Mouse (Mus musculus): ENCODE data around the gene Vps45.
"Not testable (repeated sequence)": the region's sequence is repeated elsewhere in the genome, so short reads cannot be mapped to it uniquely, and the experiment has no call there.

The Vps45 gene

DNA sequence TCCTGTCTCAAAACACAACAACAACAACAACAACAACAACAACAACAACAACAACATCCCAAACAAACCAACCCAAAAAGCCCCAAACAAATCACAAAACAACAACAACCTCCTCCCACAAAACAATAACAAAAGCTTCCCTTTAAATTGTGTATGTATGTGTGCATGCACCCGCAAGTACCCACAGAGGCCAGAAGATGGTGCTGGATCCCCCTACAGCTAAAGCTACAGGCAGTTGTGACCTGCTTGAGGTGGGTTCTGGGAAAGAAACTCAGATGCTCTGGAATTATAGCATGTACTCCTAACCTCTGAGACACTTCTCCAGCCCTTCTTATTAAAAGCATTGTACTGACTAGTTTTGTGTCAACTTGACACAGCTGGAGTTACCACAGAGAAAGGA is 22.7 kb upstream of the Vps45 start:
- peak in 1 of 2 experiments; percentile 27 for DNase-seq (ENCODE audit: low read depth in 2 of 2, low spot score in 2 of 2)

DNA sequence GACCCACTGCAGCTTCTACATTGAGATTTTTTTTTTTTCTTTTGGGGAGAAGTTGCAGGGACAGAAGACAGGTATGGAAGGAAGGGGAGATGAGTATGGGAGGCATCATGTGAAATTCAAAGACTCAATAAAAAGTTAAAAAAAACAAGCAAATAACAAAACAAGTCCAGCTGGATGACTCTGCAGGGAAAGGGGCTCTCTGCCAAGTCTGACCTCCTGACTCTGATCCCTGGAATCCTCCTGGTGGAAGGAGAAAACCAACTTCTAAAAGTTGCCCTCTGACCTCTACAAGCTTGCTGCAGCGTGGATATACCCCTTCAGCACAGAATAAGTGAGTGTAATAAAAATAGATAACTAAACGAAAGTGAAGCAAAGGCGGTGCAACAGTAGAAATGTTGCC is 20.4 kb upstream of the Vps45 start:
- no peak for DNase-seq (ENCODE audit: low read depth in 2 of 2, low spot score in 2 of 2)

DNA sequence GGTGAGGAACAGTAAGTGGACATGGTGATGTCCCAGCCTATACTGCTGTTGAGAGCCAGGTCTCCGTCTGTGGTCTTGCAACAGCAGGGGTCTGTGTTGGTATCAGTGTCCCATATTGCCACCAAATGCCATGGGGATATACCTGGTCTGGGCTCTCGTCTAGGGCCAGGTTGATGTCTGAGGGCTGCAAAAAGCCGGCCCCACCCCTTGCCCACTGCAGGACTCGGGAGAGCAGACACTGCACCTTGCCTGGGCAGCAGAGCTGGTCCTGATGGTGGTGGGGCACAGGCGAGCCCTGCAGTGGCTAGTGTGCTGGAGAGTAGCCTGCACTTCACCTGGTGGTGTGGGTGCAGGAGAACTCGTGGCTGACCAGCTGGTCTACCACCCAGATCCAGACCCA is 19.8 kb upstream of the Vps45 start:
- no peak for DNase-seq (ENCODE audit: low read depth in 2 of 2, low spot score in 2 of 2)

DNA sequence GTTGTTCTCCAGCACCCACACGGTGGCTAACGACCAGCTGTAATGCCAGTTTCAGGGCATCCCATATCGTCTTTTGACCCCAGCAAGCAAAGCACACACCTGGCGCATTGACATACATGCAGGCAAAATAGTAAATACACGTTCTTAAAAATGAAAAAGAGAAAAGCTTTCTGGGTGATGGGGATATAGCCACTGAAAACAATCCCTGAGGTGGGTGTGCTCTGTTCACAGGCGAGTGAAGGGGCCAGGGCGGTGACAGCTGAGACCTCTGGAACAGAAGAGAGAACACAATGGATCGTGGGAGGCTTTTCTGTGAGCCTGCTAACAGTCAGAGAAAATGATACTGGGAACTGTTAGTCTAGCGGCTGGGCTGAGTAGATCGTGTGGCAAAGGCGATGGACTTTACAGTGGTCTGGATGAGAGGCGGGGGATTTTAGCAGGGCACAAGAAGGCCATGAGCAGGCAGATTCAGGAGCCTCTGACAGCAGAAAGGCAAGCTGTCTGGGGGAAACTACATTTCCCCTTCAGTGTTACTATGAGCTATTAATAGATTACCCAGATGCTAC is 14.7 kb upstream of the Vps45 start:
- DNase-seq (ENCODE audit: low read depth in 2 of 2, low spot score in 2 of 2): no peak

DNA sequence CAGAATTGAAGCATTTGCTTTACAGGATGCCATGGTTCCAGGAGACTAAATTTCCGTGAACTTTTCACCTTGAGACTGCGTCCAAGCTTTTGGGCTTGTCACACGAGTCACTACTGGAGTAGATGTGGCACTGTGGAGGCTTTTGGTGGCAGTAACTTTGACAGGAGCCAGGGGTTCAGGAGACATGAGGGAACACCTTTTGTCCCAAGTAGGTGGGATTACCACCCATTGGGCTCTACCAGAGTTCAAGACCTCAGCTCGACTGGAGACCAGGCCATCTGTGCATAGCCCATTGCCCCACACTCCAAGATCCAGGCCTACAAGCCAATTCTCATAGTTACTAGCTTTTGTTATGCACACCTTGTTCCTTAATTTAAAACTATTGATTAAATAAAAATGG is 12.0 kb upstream of the Vps45 start:
- DNase-seq (ENCODE audit: low read depth in 2 of 2, low spot score in 2 of 2): no peak

DNA sequence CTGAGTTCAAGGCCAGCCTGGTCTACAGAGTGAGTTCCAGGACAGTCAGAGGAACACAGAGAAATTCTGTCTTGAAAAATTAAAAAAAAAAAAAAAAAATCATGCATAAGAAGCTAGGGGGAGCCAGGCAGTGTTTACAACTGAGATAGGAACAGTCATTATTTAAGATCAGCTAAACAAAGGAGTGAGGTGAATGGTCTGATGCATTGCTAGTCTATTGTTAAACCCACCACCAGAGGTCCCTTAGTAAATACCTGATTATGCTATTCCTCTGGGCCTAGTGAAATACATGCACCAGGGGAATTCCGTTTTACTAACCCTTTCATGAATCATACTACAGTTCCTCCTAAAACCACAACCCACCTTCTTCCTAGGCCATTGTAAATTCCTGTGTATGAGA is 11.3 kb upstream of the Vps45 start:
- no peak for DNase-seq (ENCODE audit: low read depth in 2 of 2, low spot score in 2 of 2)

DNA sequence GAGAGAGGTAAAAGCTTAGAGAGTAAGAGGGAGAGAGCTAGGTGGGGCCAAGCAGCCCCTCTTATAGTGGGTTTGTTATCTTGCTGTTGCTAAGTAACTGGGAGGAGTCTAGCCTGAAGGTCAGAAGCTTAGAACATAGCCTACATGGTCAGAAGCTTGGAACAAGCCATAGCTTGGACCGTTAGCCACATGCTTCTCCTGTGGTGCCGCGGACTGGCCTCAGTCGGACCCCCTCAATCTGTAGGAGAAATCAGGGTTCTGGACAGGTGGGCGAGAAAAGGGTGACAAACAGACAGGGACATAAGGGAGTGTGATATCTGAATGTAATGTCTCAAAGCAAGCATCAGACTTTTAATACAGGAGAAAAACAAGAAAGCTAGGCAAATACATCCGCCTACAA is 10.8 kb upstream of the Vps45 start:
- no peak for DNase-seq (ENCODE audit: low read depth in 2 of 2, low spot score in 2 of 2)

DNA sequence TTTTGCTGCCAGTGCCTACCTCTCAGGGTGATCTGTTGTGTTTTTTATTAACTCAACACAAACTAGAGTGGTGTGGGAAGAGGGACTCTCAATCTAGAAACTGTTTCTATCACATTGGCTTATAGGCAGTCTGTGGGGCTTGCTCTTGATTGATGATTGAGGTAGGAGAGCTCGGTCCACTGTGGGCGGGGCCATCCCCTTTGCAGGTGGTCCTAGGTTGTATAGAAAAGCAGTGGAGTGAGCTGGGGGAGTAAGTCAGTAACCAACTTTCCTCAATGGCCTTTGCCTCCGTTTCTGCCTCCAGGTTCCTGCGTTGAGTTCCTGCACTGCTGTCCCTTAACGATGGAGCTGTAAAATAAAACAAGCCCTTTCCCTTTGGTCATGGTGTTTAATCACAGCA is 8.5 kb upstream of the Vps45 start:
- no peak for DNase-seq (ENCODE audit: low read depth in 2 of 2, low spot score in 2 of 2)

DNA sequence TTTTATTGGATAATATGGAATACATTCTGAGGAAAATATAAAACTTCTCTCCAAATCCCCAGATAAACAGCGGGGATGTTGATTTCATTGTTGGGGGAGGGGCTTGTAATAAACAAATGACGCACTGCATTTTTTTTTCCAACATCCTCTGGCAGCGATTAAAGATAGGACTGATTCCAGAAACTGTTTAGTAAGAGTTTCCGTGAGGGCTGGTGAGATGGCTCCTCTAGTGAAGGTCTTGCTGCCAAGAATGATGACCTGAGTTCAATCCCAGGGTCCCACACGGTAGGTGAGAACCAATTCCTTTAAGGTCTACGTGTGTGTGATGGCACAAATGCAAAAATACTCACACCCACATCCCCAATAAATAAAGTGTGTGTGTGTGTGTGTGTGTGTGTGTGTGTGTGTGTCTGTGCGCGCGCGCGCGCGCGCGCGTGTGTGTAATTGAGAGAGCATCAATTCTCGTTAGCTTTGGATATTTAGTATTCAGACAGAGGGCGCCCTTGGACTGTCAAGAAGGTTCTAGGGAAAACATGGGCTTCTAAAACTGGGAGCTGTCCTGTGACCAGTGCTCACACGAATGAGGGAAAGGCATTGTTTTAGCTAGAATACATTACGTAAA is 7.6 kb upstream of the Vps45 start:
- peak in 1 of 2 experiments; percentile 17 for DNase-seq (ENCODE audit: low read depth in 2 of 2, low spot score in 2 of 2)

DNA sequence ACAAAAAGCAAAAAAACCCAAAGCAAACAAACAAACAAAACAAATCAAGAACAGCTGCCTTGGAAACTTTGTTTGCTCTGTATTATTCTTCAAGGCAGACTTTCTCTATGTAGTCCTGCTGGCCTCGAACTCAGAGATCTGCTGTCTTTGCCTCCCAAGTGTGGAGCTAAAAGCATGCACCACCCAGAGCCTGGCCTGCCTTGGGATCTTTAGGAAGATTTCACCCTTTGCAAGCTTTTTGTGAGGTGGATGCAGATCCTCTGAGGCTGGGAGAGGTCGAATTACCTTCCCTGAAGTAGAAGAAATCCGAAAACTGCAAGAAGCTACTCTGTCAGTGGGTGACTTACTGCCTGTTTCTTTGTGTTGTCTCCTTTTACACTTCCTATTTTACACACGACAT is 6.9 kb upstream of the Vps45 start:
- no peak for DNase-seq (ENCODE audit: low read depth in 2 of 2, low spot score in 2 of 2)

DNA sequence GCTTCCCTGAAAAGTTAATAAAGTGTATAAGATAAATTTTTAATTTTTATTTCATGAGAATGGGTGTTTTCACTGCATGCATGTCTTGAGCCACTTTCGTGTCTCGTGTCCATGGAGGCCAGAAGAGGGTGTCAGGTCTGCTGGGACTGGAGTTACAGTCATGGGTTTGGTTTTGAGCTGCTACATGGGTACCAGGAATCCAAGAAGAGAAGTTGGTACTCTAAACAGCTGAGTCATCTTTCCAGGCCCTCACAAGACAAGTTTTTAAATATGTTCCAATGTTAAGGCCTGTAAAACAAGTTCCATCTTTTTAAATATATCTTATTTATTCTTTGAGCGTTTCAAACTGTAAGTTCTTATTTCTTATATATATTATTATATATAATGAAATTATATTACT is 6.0 kb upstream of the Vps45 start:
- DNase-seq (ENCODE audit: low read depth in 2 of 2, low spot score in 2 of 2): no peak

DNA sequence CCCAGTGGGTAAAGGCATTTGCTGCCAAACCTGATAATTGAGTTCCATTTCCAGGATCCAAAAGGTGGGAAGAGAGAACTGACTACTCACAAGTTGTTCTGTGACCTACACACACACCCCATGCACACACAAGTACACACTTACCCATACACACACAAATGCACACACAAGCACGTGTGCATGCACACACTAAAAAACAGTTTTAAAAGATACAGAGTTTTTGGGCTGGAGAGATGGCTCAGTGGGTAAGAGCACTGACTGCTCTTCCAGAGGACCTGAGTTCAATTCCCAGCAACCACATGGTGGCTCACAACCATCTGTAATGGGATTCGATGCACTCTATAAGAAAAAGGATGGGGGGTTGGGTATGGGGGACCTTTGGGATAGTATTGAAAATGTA is 5.0 kb upstream of the Vps45 start:
- DNase-seq (ENCODE audit: low read depth in 2 of 2, low spot score in 2 of 2): no peak

DNA sequence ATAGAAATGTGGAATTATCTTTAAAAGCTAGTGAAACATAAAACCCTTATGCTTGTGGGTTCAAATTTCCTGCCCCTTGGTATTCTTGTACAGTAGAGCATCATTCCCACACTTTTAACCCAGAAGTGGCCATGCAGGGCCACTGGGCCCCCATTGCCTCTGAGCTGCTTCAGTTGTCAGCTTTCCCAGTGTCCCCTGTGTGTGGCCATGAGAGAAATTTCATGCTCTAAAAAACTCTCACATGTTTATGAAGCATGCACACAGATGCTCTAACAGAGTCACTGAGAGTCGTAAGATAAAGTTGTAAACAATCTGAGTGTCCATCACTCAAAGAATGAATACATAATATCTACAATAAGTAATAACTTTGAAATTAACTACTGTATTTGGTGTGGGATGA is 1.9 kb upstream of the Vps45 start:
- no peak for DNase-seq (ENCODE audit: low read depth in 2 of 2, low spot score in 2 of 2)

DNA sequence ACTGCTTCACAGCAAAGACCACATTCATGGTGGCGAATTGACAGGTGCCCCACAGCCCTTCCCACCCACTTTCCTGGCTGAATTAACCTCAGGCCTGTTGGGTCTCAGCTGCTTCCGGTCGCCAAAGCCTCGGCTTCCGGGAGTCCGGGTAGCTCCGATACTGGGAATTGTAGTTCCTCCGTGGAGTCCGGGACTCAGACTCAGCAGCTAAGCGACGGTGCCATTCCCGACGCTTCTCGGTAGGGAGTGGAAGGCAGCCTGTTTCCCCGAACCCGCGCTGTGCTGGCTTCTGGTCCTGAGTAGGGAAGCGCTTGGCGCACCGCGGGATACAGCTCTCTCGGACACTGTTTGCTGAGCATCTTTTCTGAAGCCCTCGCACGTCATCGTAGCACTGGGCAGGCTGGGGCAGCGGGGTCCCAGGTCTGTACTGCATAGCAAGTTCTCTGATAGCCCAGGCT is 490 bp downstream of the Vps45 start:
- peak; percentile 68 to 72 for DNase-seq (ENCODE audit: low read depth in 2 of 2, low spot score in 2 of 2)

DNA sequence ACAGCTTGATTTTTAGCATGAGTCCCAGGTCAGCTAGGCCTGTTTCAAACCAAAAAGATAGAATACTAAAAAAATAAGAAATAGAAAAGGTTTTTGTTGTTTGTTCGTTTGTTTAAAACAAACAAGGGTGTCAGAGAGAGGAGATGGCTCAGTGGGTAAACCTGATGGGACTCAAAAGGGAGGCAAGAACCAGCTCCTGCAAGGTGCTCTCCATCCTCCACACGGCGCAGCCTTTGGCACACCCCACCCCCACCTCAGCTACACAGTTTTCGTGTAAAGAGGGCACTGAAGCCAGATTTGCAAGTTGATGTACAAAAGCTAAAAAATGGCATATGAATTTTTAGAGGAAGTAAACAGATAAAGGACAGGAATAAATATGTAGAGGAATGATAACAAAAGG is 2.2 kb downstream of the Vps45 start:
- no peak for DNase-seq (ENCODE audit: low read depth in 2 of 2, low spot score in 2 of 2)

DNA sequence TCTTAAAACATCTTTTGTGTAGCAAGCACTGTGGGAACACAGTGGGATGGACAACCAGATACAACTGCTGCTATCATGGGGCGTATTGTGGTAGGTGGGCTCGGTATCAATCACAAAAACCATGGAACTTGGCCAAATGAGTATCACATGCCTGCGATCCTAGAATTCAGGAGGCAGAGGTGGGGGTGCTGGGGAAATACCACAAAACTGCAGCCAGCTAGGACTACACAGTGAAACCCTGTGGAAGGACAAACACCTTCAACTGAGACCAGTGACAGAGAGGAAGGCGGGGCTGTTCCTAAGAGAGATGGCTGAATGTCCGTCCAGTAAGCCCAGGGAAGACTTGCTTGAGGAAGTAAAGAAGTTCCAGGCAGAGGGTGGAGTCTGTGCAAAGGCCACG is 3.0 kb downstream of the Vps45 start:
- DNase-seq (ENCODE audit: low read depth in 2 of 2, low spot score in 2 of 2): no peak

DNA sequence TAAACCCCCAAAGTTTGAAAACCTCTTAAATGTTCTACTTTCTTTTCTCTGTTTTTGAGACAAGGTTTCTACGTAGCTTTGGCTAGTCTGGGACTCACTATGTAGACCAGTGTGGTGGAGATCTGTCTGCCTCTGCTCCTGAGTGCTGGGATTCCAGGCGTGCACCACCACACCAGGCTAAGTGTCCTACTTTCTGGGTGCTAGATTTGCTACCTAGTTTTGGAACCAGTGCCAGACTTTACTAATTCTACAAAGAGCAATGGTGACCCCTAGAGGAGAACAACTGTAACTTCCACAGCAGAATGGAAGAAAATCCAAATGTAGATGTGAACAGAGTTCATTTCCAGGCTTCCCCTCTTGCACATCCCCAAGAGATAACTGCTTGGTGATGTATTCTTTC is 6.4 kb downstream of the Vps45 start:
- DNase-seq (ENCODE audit: low read depth in 2 of 2, low spot score in 2 of 2): peak in 1 of 2 experiments; percentile 54

DNA sequence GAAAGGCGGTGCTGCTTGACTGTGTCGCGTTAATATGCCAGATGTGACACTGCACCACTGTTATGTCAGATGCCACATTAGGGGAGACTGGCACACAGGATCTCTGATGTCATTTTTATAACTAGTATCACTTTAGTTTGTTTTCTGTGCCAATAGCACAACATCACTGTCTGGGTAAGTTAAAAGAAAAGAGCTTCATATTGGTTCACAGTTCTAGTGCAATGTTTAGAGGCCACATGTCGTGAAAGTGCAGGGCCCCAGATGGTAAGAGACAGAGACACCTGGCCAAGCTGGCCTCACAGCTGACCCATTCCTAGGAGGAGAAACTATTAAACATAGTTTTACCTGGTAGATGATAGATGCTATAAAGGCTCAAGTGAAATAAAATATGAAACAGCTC is 7.1 kb downstream of the Vps45 start:
- DNase-seq (ENCODE audit: low read depth in 2 of 2, low spot score in 2 of 2): no peak

DNA sequence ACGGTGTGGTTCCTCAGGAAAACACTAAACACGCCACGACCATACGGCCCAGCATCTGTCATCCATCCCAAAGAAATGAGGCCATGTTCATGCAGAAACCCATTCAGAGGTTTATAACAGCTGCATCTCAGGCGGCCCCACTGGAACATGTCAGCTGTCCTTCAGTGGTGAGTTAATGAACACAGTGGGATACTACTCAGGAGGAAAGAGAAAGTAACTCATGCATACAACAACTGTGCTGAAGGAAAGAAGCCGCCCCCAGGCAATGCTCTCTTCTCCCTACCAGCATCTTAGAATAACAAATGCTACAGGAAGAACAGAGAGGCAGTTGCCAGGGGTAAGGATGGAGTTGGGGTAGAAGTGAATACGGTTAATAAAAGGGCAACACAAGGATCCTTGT is 7.5 kb downstream of the Vps45 start:
- no peak for DNase-seq (ENCODE audit: low read depth in 2 of 2, low spot score in 2 of 2)

DNA sequence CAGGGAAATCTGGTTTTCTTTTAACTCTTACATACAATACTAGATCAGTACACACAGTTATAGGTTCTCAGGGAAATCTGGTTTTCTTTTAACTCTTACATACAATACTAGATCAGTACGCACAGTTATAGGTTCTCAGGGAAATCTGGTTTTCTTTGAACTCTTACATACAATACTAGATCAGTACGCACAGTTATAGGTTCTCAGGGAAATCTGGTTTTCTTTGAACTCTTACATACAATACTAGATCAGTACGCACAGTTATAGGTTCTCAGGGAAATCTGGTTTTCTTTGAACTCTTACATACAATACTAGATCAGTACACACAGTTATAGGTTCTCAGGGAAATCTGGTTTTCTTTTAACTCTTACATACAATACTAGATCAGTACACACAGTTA is 13.7 kb downstream of the Vps45 start:
- DNase-seq (ENCODE audit: low read depth in 2 of 2, low spot score in 2 of 2): not testable (repeated sequence)

DNA sequence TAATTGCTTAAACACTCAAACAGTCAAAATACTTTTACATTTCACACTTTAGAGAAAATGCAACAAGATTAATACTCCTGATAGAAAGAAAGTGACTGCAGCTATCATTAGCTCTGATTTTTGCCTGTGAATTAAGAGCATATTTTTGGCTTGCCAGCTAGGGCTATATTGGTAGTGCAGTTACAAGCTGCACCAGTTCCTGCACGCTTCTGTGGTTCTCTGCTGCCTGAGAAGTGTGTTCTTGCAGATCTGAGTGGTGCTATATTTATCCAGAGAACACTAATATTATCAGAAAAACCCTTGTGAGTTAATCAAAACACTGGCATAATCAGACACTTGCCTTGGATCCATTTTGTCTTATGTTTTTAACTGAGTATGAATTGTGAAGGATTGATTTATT is 15.2 kb downstream of the Vps45 start:
- no peak for DNase-seq (ENCODE audit: low read depth in 2 of 2, low spot score in 2 of 2)

DNA sequence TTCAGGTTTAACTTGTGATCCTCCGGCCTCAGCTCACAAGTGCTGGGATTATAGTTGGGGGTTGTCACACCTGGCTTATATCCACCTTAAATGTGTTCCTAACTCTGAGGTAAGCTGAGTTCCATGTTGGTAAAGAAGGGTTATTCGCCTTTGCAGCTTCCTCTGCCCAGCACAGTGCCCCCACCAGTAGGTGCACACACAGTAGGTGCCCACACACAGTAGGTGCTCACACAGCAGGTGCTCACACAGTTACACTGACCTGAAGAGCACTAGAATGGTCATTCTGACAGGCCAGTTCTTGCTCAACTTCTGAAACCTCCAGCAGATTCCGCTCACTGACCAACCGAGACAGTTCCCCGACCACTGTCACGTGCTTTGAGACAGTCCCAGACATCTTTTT is 17.2 kb downstream of the Vps45 start:
- no peak for DNase-seq (ENCODE audit: low read depth in 2 of 2, low spot score in 2 of 2)

DNA sequence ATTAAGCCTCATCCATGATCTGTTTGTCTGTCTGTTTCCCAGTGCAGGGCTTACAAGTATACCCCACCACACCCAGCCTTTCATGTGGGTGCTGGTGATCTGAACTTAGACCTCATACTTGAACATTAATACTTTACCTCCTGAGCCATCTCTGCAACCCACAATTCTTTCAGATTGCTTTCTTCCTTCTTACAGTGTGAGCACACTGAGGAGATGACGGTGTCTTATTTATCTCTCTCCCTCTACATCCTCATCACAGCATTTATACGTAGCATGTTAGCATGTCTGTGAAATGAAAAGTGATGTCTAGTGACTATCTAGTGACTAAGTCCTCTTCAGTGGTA is 17.6 kb downstream of the Vps45 start:
- peak; percentile 26 to 65 for DNase-seq (ENCODE audit: low read depth in 2 of 2, low spot score in 2 of 2)

Data from CD8-positive naive resting alpha-beta T cell, adult 2 months (primary cell).